Mouse (Mus musculus) urinary bladder, postnatal 25 days (tissue): ENCODE measurements around the gene Ndufb10.

Experiments used
- DNase-seq: peaks from one replicate; pipeline ENCODE4 v3.0.0; 2022; ENCODE audit warnings: low spot score

The Ndufb10 gene

DNA sequence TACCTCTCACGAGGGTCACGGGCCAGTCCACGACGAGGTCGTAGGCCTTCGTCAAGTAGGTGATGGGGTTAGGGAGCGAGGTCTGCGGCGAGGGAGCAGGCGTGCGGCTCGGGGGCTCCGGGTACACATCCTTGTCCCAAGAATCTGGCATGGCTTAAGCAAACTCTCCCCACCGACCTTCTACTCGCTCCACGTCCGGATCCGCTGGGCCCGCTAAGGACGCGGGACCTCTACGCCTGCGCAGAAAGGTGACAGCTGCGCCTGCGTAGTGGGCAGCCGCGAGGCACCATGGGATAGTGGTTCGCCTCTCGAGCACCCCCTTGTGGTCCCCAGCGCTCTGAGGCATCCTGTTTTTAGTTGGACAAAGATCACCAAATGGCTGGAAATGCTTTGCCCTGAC lies at the start of gene Ndufb10:
Gene Ndufb10 (minus strand): TSS at position 295 of the 400 bp plus-strand sequence.
- DNase-seq, result peak; percentile 99

DNA sequence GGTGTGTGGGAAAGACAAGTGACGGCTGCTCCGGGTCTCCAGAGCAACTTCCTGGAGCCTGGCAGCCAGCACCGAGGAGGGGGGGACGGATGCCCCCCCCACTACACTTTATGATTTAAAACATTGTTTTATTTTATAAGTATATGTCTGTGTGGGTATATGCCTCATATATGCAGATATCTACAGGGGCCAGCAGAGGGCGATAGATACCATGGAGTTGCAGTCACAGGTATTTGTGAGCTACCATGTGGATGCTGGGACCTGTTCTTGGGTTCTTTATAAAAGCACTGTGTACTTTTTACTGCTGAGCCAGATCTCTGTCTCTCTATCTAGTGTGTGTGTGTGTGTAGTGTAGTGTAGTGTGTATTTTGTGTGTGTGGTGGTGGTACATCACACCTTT lies 49.0 kb upstream of the Ndufb10 start:
- DNase-seq, result no peak

DNA sequence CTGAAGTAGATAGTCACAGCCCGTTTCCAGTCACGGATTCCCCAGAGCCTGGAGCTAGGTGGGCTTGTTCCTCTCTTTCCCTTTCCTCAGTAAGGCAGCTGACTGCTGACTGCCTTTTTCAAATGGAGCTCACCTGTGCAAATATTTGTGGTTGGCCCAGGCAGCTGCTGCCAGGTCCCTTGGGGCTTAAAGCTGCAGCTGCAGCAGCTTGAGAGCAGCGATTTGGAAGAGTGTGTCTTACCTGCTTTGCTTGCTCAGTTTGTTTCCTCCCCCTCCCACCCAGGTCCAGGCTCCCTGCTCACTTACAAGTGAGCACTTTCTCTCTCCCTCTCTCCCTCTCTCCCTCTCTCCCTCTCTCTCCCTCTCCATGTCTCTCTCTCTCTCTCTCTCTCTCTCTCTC lies 44.9 kb upstream of the Ndufb10 start:
- no peak for DNase-seq

DNA sequence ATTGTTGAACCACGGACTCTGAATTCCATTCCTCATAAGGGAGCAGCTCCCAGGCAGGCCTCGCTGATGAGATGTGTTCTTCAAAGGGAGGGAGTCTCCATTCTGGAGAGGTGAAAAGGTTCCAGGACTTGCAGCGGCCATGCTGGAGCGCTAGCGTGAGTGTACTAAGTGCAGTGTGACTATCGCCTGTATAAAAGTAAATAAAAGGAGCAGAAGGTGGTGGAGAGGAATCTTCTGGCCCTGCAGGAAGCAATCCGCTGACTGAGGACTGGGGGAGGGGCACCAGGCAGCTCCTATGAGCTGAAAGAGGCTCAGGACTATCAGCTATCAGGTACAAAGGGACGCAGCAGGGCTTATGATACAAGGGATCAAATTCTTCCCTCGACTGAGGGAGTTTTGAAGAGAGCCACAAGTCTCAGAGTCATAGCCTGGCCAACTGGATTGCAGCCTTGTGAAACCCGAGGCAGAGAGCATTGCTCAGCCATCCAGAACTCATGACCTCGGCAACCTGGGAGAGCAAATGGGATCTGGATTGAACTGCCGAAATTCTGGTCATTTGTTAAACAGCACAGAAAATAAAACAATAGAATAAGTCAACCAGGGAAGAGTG lies 42.1 kb upstream of the Ndufb10 start:
- DNase-seq, result no peak

DNA sequence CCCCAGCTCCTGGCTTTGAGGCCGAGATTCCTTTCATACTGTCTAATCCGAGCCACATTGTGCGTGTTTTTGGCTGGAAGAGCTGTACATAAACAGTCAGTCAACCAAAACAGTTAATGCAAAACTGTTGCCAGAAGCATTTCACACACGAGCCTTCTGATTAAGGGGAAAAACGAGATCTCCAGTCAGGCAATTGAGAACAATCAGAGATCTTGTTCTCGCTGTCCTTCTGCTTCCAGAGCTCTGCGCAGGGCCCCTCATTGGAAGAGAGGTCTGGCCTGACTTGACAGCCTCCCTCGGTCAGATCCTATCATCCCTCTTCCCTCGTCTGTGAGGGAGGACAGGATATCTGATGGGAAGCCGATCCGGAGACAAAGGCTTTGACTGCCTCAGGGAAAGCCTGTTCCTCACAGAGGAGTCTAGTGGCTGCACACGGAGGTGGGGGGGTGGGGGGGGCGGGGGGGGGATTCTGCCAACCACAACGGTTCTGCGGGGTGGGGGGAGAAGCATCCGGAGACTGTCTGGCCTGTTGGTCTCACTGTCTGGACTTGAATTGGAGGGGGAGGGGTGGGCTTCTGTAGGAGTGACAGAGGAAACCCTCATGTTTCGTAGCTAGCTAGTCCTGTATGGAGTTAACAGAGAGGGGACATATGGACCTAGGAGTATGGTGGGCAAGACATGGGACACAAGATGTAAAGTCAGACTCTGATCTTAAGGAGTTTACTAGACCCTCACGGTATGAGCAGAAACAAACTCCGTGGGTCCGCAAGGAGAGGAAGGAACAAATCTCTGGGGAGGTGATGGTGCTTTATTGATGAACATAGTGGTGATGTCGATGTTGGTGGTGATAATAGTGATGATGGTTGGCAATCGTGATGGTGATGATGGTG lies 41.0 kb upstream of the Ndufb10 start:
- no peak for DNase-seq

DNA sequence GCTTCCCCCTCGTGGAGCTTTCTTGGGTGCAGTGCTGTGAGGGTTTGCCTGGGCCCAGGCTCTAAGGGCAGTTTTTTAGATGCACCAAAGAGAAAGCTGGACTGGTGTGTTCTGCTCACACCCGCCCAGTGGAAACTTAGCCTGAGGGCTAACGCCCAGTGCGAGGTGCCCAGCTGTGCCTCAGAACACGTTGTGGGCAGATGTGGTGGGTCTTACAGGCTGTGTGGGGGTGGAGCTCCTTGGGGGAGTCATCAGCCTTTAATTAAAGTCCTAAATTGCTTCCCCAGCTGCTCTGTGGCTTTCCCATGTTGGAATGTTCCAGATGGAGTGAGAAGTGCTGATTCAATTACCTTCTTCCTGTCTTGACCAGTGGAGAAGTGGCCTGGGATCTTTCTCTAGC lies 36.8 kb upstream of the Ndufb10 start:
- DNase-seq, result no peak

DNA sequence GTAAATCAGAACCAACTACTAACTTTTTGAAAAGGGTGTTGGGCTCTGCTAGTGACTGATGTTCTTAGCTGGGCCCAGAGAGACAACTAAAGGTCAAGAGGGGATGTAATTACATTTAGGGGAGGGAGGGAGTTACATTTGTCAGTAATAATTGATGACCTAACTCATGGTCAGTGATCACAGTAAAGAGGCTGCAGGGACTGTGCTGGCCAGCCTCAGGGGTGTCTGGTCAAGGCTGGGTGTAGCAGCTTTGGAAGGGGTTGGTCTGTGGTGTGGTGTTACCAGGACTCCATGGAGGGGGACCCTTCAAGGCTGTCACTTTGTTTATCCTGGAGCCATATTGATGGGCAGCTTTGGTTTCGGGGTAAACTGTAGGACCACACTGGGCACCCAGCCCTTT lies 33.1 kb upstream of the Ndufb10 start:
- no peak for DNase-seq

DNA sequence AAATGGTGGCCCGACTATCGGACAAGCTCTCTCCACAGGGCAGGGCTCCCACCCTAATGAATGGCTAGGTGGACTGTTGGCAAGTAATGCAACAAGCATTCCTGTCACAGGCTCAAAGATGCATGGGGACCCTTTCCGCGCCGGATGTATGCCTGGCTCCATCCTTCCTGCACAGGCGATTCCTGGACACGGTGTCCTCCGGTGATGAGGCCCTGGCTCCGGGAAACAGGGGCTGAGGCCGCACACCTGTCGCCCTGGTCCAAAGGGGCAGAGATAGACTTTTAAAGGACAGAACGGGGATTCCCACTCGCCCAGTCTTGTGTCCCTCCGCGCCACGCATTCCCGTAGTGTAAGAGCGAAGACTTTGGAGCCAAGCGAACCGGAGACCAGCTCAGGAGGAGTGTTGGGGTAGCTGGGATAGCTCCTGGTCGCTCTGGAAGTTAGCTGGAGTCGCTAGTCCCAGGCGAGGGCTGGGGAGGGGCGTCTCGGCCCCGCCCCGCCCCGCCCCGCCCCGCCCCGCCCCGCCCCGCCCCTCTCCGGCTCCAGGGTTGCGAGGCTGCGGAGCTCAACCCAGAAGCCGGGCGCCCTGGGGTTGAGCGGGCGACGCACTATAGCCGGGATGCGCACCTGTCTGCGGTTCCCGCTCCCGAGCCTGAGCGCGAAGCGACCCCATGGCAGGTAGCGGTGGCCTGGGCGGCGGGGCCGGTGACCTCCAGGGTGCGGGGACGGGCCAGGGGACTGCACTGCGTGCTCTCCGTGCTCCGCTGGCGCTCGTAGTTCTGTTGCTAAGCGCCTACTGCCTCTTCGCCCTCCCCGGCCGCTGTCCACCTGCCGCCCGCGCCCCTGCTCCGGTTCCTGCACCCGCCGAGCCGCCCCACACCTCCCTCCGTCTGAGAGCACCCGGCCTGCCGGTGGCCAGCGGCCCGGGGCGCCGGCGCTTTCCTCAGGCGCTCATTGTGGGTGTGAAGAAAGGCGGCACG lies 28.4 kb upstream of the Ndufb10 start, which contains the start of gene Hs3st6:
Gene Hs3st6 (plus strand): TSS at position 574 of the 980 bp plus-strand sequence.
- peak; percentile 13 for DNase-seq

DNA sequence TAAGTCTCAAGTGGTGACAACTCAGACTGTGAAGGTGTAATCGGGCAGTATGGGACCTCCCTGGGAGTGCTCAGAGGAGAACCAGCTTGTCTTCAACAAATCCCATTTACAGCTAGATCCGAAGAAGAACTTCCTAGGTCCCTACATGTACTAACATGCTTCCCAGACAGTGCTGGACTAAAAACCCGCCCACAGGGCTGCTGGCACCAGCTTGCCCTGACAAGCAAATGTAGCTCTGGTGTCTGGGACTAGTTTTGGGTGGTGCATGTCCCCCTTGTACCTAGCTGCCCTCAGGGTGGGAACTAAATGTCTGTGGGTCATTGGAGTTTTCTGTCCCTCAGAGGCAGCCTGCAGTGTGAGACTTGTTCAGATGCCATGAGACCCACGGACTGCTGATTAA lies 27.2 kb upstream of the Ndufb10 start:
- DNase-seq, result no peak

DNA sequence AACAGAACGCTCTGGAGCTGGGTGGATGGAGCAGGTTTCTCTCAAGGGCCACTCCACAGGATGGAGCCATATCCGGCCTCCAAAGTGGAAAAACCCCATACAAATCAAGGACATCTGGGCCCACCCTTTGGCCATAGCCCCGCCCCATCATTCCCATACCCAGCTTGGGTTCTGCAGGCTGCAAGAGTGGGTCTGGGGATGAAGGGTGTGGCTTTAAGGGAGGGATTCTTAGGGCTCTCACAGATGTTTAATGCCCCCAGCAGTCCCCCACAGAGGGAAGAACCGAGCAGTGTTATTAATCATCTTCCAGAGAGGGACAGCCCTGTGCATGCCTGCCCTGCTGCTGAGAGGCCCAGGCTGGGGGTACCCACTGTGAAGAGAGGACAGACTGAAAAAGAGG lies 22.7 kb upstream of the Ndufb10 start:
- no peak for DNase-seq

DNA sequence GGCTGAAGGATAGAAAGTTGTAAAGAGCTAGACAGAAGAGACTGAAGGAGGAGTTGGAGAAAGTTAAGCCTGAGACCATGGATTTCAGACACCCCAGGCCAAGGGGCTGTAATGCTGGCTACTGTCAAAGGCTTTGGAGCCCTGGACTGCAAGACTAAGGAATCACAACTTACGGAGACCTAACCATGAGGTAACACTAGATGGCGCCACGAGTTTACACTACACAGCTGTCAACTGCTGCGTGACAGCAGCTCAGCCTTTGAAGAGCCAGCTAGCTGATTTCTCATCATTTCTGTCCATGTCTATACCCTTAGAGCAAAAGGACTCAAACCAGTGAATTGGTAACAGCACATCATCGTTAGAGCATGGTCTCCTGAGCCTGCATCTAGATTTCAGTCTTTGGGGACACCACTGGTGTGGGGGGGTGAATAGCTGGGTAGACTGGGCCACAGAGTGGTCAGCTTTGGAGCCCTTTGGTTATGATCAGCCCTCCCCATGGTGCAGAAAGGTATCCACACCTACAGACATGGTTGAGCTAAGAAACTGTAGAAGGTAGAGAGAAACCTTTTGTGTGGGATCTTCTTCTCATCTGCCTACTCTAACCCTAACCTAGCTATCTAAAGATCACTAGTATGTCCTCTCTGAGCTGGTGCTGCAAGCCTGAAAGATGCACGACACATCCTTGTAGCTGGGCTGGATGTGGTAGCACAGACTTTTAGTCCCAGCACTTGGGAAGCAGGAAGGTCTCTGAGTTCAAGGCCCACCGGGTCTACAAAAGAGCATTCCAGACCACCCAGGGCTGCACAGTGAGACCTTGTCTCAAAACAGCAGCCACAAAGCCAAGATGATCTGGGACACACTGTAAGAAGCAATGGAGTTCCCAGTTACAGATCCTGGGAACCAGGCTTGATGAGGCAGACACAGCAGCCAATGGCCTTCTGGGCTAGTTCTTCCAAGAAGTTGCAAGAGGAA lies 21.5 kb upstream of the Ndufb10 start:
- peak; percentile 79 for DNase-seq

DNA sequence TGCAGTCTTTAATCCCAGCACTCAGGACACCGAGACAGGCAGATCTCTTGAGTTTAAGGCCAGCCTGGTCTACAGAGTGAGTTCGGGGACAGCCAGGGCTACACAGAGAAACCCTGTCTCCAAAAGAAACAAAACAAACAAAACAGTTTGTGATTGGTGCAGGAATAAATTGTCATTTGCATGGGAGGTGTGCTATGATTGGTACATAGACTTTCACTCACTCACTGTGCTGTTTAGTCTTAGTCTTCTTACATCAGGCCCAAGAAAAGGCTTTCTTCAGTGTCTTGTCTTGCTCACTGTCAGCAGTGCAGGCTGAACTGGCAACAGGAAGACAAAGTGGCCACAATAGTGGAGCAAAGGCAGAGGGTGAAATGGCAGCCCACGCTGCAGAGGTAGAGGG lies 20.1 kb upstream of the Ndufb10 start:
- DNase-seq, result no peak

DNA sequence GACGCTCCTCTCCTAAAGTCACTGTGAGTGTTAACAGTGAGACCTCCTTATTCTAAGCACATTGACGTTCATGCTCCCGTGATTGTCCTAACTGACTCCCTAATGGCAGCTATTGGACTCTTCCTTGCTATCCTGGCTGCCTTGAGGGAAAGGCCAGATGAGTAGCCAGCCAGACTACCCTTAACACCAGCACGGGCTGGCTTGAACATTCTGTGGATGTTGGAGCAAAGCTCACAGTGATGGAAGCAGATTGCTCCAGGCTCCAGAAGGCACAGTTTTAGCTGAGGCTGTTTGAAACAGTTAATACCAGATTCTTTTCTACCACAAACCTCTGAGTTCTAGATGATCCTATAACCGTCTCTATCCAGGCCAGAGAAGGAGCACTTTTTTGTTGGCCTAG lies 19.6 kb upstream of the Ndufb10 start:
- DNase-seq, result no peak

DNA sequence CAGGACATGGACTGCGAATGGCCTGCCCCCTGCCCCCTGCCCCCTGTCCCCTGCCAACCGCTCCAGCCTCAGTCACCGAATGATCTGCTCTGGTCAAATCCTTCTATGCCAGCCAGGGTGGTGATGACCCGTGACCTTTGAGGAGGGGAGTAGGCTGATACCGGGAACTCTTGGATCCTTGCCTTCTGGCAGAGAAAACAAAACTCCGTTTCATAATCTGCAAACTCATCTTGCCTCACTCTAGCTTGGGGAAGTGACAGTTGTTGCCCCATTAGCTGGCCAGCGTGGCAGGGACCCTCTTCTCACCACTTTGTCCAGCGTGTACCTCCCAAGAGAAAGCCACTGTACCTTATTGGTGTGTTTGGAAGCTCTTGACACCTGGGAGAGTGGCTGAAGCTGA lies 18.0 kb upstream of the Ndufb10 start:
- DNase-seq, result no peak

DNA sequence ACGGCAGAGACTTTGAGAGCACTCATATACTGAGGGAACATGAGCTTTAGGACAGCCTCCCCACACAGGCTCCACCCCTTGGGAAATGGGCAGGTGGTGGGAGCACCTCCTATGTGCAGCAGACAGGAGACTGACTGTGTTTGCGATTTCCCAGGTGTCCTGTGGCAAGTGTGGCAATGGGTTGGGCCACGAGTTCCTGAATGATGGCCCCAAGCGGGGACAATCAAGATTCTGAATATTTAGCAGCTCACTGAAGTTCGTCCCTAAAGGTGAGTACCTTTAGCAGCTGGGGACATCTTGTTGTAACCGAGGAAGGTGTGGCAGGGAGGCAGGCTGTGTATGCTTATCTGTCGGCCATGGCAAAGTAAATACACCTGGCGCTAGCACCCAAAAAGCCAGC lies 15.6 kb upstream of the Ndufb10 start:
- no peak for DNase-seq

DNA sequence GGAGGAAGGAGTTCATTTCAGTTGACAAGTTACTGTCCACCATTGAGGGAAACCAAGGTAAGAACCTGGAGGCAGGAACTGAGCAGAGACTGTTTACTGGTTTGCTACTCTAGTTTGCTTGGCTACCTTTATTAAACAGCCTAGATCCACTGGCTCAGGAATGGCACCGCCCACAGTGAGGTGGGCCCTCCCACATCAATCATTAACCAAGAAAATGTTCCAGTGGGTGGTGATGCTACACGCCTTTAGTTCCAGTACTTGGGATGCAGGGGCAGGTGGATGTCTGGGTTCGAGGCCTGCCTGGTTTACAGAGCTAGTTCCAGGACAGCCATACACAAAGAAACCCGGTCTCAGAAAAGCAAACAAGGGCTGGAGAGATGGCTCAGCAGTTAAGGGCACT lies 14.0 kb upstream of the Ndufb10 start:
- DNase-seq, result no peak

DNA sequence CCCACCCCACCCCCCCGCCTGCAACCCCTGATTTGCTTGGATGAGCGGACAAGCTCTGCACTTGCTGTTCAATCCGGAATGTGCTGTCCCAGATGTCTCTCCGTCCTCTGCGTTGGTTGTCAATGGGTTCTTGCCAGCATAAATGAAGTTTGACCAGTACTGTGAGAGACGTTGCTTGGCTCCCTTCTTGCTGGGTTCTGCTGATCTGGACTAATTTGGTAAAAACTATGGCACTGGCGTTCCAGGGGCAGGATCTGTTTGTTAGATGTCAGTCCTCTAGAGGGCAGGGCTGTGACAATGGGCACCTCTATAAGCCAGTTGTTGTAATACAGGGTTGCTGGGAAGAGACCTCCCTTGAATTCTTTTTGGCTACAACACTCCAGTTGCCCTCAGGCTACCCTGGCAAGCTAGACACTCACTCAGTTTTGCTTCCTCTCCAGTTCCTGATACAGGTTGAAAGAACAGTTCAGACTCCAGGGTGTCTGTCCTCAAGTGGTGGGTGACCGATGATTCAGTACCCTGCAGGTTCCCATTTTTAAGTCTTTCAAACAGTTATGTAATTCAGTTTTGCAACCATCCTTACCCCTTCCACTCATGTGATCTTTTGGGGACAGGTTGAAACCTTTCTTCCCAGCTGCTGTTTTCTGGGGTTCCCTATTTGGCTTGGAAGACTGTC lies 13.0 kb upstream of the Ndufb10 start:
- DNase-seq, result no peak

DNA sequence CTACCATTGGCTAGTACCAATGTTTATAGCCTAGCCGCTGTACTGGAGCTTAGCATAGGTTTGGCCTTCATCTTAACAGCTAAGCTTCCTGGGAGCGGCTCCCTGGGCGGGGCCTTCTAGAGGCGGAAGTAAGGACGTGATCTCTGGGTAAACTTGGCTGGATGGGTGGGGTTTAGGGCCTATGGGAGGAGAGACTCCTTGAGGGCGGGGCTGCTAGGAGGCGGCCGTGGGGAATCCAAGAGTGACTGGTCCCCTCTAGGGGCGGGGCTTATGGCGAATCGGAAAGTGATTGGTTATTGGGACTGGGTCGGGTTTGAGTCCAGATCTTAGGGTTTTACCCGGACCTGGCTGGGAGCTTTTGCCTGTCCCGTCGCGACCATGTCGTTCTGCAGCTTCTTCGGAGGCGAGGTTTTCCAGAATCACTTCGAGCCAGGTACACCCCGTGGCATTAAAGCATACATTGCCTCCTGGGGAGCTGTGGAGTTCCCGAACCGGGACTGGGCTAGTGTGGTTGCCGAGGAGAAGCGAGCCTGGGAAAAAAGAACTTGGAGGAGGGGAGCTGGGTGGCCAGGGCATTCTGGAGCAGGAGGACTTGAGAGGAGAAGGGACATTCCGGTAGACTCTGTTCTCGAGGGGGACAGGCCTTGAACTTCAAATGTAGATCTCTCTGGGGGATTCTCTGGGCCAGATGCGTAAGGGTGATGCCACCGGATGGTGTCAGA lies 12.2 kb upstream of the Ndufb10 start, which contains the start of gene Msrb1:
Gene Msrb1 (plus strand): TSS at position 313 of the 722 bp plus-strand sequence.
- DNase-seq, result peak; percentile 91

DNA sequence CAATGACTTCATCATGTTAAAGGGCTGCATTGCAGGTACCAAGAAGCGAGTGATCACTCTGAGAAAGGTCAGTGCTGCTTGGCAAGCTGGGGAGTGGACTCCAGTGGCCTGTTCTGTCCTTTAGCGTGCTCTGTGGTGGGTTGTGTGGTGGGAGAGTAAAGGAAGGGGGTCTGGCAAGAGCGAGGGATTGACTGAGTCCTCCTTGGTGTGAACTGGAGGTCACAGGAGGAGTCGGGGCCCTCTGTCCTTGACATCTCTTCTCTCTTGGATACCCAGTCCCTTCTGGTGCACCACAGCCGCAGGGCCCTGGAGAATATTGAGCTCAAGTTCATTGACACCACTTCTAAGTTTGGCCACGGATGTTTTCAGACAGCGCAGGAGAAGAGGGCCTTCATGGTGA lies 11.2 kb upstream of the Ndufb10 start:
- DNase-seq, result no peak

DNA sequence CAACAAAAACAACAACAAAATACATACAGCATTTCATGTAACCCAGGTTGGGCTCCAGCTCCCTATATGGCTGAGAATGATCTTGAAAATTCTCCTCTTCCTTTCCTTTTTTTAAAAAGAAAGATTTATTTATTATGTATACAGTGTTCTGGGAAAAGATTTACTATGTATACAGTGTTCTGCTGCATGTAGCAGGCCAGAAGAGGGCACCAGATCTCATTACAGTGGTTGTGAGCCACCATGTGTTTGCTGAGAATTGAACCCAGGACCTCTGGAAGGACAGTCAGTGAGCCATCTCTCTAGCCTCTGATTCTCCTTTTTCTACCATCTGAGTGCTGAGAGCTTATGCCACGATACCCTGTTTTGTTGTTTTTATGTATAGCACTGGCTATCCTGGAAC lies 10.2 kb upstream of the Ndufb10 start:
- DNase-seq, result no peak
